Mouse (Mus musculus) cerebellum, postnatal 36 days (tissue): ENCODE measurements around the gene Ssc5d.

ENCODE experiments used
- DNase-seq, 2 experiments: peaks; one replicate each; pipeline ENCODE4 v3.0.0; 2021 to 2022; ENCODE audit warnings: mixed read lengths in 2 of 2

Ssc5d gene

GRCm38 (mm10) chr7:4920496-4920895 lies 5.1 kb upstream of the Ssc5d start:
- DNase-seq: no peak

GRCm38 (mm10) chr7:4920976-4921823 lies 4.4 kb upstream of the Ssc5d start:
- peak in 1 of 2 experiments; percentile 16 for DNase-seq

DNA sequence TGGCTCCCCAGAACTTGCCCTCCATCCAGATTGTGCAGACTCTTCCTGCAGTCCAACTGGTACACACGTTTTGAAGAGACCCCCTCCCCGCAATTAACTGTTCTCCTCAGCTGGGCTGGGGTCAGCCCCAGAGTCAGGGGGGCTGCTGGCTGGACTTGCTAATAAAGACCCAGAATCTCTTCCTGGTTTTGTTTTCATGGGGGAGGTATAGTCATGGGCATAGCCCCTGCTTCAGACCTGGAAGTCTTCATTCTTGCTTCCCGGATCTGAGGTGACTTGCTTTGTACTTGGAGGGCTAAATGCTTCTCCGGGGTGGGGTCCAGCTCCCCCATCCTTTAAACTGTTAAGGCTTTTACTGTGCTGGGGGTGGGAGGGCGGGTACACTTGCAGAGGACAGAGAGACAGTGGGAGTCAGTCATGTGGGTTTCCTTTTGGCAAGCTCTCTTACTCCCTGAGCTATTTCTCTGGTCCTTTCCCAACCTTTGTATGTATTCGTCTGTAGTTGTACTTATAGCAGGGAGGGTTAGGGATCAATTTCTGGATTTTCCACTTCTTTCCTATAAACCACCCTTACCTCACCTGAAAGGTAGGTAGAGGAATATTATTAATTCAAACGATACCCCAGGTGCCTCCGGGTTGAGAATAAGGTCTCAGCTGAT lies 3.6 kb upstream of the Ssc5d start, which contains the start of gene Nat14:
Gene Nat14, plus strand, starts transcription at position 205 of the 659 bp plus-strand sequence.
- no peak for DNase-seq

DNA sequence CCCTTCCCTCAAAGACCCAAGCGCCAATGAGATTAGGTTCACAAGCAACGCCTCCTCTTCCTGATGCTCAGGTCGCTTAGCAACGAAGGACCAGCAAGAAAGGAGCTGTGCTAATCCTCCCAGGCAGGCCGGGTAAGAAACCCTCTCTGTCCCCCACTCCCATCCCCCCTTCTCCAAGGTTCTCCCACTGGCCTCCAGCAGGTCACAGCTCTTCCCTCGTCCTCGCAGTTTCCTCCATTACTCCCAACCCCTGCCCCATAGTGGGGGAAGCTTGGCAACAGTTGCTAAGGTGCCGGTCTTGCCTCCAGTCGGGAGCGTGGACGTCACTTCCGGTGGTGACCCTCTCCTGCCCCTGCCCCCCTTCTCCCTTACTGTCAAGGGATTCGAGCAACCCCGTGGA lies 3.1 kb upstream of the Ssc5d start:
- DNase-seq: peak; percentile 77 to 78

GRCm38 (mm10) chr7:4922931-4923565 lies 2.5 kb upstream of the Ssc5d start:
- DNase-seq: peak; percentile 78 to 83

- DNase-seq: peak; percentile 61 to 68
Measured at GRCm38 (mm10) chr7:4923586-4924364, 1.8 kb upstream of the Ssc5d start.

- DNase-seq: no peak
Measured at GRCm38 (mm10) chr7:4924483-4924882, 1.1 kb upstream of the Ssc5d start.

DNA sequence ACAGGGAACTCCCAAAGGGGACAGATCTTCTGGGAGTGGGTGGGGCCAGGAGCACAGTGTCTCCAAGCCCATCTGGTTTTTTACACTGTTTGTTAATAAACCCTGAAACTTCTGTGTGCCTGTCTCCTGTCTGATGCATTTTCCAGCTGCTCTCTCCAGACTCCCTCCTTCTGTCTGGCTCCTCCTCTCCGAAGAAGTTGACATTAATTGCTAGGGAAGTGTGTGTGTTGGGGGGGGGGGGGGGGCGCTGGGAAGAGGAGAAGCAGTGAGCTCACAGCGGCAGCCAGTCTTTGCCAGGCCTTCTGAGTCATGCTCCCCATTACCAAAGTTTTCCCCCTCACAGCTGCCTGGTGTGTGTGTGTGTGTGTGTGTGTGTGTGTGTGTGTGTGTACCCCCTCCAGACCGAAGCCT lies 689 bp upstream of the Ssc5d start:
- no peak for DNase-seq

DNA sequence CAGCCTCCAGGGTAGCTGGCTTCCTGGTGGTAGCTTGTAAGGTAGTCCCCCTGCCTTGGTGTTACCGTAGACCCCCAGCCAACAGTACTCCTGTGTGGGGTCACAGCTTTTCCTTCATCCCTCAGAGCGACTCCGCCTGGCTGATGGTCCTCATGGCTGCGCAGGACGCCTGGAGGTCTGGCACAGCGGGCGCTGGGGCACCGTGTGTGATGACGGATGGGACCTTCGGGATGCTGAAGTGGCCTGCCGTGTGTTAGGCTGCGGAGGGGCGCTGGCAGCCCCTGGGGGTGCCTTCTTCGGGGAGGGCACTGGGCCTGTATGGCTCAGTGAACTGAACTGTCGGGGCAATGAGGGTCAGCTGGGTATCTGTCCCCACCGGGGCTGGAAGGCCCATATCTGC lies 1.3 kb downstream of the Ssc5d start:
- DNase-seq: no peak

- no peak for DNase-seq
Measured at GRCm38 (mm10) chr7:4927711-4928110, 2.1 kb downstream of the Ssc5d start.

GRCm38 (mm10) chr7:4928323-4928722 lies 2.7 kb downstream of the Ssc5d start:
- DNase-seq: no peak

DNA sequence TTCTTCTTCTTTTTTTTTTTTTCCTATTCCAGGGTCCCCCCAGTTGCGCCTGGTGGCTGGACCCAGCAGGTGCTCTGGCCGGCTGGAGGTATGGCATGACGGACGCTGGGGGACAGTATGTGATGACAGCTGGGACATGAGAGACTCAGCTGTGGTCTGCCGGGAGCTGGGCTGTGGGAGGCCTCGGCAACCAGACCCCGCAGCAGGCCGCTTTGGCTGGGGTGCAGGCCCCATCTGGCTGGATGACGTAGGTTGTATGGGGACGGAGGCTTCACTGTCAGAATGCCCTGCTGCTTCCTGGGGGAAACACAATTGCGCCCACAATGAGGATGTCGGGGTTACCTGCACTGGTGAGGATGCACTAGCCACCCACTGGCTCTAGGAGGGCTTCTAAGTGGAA lies 7.5 kb downstream of the Ssc5d start:
- DNase-seq: no peak

DNA sequence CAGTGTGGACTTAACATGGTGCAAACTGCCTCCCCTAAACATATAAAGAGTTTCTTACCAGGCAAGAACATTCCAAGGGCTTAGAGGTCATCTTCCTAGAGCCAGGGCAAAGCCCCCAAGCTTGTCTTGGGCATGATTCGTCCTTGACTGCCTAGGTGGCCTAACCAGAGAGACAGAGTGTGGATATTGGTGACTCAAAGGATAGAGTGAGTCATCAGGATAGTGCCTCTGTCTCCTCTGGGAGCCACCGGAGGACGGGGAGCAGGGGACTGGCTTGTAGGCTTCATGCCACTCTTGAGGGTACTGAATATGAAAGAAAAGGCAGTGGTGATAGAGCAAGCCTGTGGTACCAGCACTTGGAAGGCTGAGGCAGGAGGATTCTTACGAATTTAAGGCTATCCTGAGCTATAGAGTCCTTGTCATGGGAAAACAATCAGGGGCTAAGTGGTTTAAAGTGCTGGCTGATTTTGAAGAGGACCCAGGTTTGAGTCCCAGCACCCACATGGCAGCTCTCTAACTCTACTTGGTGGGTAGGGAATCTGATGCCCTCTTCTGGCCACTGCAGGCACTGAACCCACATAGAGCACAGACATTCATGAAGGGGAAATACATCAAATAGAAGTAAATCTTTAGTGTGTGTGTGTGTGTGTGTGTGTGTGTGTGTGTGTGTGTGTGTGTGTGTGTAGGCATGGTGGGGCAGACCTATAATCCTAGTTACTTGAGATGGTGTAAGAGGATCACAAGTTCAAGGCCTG lies 8.8 kb downstream of the Ssc5d start:
- DNase-seq: no peak

GRCm38 (mm10) chr7:4936832-4937231 lies 11.2 kb downstream of the Ssc5d start:
- DNase-seq: no peak

DNA sequence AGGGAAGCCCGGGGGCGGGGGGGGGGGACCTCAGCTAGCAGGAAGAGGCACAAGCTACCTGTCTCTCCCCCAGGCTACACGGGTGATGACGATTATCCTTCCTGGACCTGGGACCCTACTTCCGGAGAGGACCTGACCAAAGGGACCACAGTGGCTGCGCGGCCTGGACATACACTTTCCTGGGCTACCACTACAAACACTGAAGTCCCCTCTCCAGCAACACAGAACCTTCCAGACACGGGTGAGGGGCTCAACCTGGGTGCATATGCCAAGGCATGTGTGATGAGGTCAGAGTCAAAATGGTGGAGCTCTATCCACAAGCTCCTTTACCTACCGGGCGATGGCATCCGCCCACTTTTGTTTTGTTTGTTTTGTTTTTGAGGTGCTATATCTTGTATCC lies 11.8 kb downstream of the Ssc5d start:
- no peak for DNase-seq

DNA sequence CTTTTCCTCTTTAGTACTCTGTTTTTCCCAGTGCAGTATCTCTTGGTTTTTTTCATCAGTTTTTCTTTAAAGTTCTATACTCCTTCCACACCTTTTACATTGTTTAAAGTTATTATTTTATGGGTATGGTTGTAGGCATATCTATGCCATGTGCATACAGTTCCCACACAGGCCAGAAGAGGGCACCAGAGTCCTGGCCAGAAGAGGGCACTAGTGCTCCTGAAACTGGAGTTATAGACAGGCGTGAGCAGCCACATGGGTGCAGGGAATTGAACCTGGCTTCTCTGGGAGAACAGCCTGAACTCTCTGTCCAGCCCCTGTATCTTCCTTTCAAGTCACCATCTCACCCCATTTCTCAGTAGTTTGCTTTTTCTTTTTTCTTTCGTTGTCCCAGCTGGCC lies 12.9 kb downstream of the Ssc5d start:
- DNase-seq: peak; percentile 79 to 82

DNA sequence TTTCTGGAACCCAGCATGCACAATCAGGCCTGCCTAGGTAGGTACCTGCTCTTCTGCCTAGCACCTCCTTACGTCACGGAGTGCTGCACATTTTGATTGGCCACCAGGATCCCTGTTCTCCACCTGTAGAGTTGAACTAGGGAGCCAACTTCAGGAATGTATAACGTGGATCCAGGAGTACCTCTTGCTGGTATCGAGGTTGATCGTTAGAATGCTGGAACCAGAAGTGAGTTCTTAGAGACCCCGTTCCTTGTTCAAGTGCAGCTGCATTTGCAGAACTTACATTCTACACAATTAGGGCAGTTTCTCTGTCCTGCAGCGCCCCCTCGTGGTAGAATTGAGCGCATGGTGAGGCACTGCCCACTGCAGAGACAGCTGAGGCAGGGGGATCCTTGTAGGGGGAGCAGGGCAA lies 14.5 kb downstream of the Ssc5d start:
- DNase-seq: peak; percentile 82 to 86

- DNase-seq: no peak
Measured at GRCm38 (mm10) chr7:4942673-4943072, 17.1 kb downstream of the Ssc5d start.

DNA sequence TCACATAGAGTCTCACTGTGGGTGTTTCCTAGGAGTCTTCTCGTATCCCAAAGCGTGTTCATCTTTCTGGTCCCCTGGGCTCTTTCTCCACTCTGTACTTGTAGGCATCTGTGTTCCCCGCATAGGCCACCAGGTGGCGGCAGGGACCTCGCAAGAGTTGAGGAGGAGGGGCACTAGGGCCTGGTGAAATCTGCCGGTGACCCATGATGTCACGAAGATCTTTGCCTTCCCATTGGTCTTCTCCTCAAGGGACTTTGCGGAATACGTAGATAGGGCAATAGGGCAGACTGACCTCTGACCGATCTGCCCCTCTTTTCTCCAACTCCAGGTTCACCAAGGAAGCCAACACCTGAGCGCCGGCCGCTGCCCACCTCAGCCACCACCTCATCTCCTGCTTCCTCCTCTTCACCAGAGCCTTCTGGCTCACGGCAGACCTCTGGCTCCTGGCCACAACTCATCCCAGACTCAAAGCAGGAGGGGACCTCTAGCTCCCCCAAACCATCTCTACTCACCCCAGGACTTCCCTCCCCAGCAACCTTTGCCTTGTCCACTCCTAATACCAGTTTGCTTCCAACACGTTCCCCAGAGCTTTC lies 17.7 kb downstream of the Ssc5d start:
- peak; percentile 96 to 99 for DNase-seq

GRCm38 (mm10) chr7:4947855-4948254 lies 22.3 kb downstream of the Ssc5d start:
- no peak for DNase-seq

GRCm38 (mm10) chr7:4948386-4948785 lies 22.8 kb downstream of the Ssc5d start:
- no peak for DNase-seq
